Mouse (Mus musculus) cerebellum, adult 2 months (tissue): ENCODE results near the gene Ahdc1. TPM values are rescaled to one million over a fixed set of nuclear protein-coding genes. Genes with fewer than 3 reads are reported as not detected.

Experiments
- DNase-seq, 2 experiments: peaks; one replicate each; pipeline ENCODE4 v3.0.0; 2021
- H3K27ac ChIP-seq: fragments of 200-500 bp; 2 replicates; pipeline ENCODE4 v1.5.1; 2012; ENCODE audit warnings: low read length, control low read depth, inconsistent platforms; ENCODE audit not compliant: insufficient read depth
- H3K27me3 ChIP-seq: fragments of 200-500 bp; 2 replicates; pipeline ENCODE4 v1.6.1; 2012; ENCODE audit warnings: inconsistent platforms, mild to moderate bottlenecking, low read length, moderate library complexity; ENCODE audit not compliant: control insufficient read depth, insufficient read depth
- H3K4me1 ChIP-seq: fragments of 200-500 bp; 2 replicates; pipeline ENCODE4 v1.6.1; 2011; ENCODE audit warnings: low read length; ENCODE audit not compliant: control insufficient read depth, insufficient read depth
- H3K4me3 ChIP-seq: fragments of 200-500 bp; replicated peaks from 2 replicates; pipeline ENCODE3; 2011; ENCODE audit warnings: mild to moderate bottlenecking, low read depth, low read length, control low read depth; ENCODE audit not compliant: insufficient read depth
- CTCF ChIP-seq: fragments of 200-500 bp; IDR thresholded peaks from 2 replicates; pipeline ENCODE4 v1.5.1; 2011; ENCODE audit warnings: low read depth, mild to moderate bottlenecking, control low read depth, low read length, moderate library complexity, borderline replicate concordance; ENCODE audit not compliant: insufficient read depth
- POLR2A ChIP-seq: fragments of 200-500 bp; IDR thresholded peaks from 2 replicates; pipeline ENCODE4 v1.6.1; 2011; ENCODE audit warnings: low read length, control low read depth, borderline replicate concordance; ENCODE audit not compliant: insufficient read depth
- WGBS: fragments of 180-500 bp; shearing (Covaris S2); methylation state at CpG from one replicate; pipeline ENCODE4 v1.1.7; 2018; 5-methylcytosine and 5-hydroxymethylcytosine counted together
- polyA plus RNA-seq: library from polyadenylated mRNA; depleted of rRNA; stranded (reverse); fragments of >200 nt; gene quantifications from 2 replicates; pipeline ENCODE4 v1.2.3, GENCODE M21; 2012

Ahdc1 gene
- polyA plus RNA-seq, 1 experiment, result 30.8 TPM

DNA sequence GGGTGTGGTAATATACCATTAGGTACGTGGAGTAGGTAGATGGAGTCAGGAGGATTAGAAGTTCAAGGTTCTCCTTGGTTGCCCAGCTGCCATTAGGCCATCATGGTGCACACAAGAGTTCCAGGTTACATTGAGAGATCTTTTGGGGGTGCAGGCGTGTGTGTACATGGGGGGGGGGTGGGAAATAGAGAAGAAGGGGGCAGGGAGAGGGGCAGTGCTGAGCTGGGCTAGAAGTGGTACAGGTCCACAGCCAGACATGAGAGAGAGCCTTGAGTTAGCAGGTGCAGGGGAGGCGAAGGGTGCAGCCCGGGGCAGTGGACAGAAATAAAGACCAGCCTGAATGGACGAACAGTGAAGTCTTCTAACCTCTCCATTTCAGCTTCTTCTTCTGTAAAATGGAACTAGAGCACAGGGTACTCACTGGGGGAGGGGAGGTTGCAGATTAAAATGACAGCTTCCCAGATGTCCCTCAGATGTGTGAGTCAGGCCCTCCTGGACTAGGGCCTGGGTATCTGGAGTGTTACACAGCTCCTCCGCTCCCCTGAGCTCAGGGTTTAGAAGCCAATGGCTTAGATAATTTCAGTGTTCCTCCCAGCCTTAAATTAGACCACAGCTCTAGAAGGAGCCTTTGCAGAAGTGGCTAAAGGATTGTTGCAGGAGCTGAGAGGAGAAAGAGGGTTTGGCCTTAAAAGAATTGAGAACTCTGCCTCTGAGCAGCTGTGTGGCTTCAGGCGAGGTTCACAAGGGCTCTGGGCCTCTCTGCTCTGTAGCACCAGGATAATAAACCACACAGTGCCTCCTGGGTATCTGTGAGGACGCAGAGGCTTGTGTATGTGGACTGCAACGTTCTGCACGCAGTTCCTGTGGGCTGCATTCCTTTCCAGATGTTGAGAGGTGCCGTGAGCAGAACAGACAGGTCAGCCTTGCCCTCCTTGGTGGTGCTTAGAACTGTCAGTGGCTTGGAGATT lies 47.7 kb downstream of the Ahdc1 start:
- whole genome bisulfite sequencing, result 84% methylated on average over 11 of the region's 11 CpGs

DNA sequence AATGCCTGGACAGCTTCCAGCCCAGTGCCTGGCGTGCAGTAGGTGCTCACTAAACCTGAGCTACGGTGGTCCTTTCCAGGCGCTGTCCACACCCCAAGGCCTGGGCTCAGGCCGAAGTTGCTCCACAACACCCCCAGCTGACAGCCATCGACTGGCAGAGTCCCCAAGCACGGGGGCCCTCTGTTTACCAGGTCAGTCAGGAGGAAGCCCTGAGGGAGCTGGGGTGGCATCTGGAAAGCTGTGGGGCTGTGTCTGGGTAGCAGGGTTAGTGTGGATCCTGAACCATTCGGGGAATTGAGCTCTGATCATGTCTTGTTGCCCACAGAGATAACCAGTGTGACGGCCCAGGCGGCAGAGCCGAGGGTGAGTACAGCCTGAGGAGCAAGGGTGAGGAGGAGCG lies 49.6 kb downstream of the Ahdc1 start:
- 75% methylated on average over 11 of the region's 11 CpGs for WGBS
- no peaks in the 10 kb centered on the region for H3K27me3 ChIP-seq
- no peak overlapping the region for H3K27ac ChIP-seq
- no peak for TF ChIP-seq CTCF
- no peak for TF ChIP-seq POLR2A
- H3K4me1 ChIP-seq, result peaks cover 20% of the 10 kb centered on the region
- DNase-seq, result no peak
- H3K4me3 ChIP-seq, result no peak overlapping the region

More for the DNA sequence above, 47.7 kb downstream of the Ahdc1 start:
- Histone ChIP-seq H3K4me3 (no peak overlapping the region), H3K4me1 (peaks cover 24% of the 10 kb centered on the region), H3K27me3 (no peaks in the 10 kb centered on the region), H3K27ac (no peak overlapping the region)
- no peak for DNase-seq
- TF ChIP-seq POLR2A (no peak), CTCF (no peak)

DNA sequence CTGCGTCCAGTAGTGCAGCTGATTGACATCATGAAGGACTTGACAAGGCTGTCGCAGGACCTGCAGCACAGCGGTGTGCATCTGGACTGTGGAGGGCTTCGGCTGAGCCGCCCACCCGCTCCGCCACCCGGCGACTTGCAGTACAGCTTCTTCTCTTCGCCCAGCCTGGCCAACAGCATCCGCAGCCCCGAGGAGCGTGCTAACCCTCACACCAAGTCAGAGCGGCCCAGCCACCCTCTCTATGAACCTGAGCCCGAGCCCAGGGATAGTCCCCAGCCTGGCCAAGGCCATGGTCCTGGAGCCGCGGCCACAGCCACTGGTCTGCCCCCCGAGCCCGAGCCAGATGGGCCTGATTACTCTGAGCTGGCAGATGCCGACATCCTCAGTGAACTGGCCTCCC lies 50.7 kb downstream of the Ahdc1 start:
- no peak for TF ChIP-seq CTCF
- no peak for TF ChIP-seq POLR2A
- 73% methylated on average over 20 of the region's 20 CpGs for WGBS
- Histone ChIP-seq H3K4me1 (peaks cover 12% of the 10 kb centered on the region), H3K27ac (no peak overlapping the region), H3K27me3 (no peaks in the 10 kb centered on the region), H3K4me3 (no peak overlapping the region)
- no peak for DNase-seq

DNA sequence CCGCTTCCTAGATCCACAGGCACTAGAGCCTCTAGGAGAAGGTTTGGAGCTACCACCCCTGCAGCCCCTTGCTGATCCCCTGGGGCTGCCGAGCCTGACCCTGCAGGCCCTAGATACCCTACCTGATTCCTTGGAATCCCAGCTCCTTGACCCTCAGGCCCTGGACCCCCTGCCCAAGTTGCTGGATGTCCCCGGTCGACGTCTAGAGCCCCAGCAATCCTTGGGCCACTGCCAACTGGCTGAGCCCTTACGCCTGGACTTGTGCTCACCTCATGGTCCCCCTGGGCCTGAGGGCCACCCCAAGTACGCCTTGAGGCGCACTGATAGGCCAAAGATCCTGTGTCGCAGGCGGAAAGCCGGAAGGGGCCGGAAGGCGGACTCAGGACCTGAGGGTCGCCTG lies 51.2 kb downstream of the Ahdc1 start:
- 72% methylated on average over 14 of the region's 14 CpGs for WGBS
- no peak overlapping the region for H3K4me3 ChIP-seq
- H3K4me1 ChIP-seq, result peaks cover 10% of the 10 kb centered on the region
- TF ChIP-seq POLR2A (no peak), CTCF (no peak)
- H3K27me3 ChIP-seq, result no peaks in the 10 kb centered on the region
- DNase-seq, result no peak
- H3K27ac ChIP-seq, result no peak overlapping the region

DNA sequence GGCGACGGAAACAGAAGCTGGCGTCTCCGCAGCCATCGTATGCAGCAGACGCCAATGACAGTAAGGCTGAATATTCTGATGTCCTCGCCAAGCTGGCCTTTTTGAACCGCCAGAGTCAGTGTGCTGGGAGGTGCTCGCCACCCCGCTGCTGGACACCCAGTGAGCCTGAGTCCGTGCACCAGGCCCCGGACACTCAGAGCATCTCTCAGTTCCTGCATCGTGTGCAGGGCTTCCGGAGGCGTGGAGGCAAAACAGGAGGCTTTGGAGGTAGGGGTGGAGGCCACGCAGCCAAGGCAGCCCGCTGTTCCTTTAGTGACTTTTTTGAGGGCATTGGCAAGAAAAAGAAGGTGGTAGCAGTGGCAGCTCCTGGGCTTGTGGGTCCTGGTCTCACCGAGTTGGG lies 52.1 kb downstream of the Ahdc1 start:
- H3K27ac ChIP-seq, result no peak overlapping the region
- TF ChIP-seq POLR2A, result no peak
- TF ChIP-seq CTCF, result no peak
- 79% methylated on average over 18 of the region's 18 CpGs for WGBS
- DNase-seq, result no peak
- H3K4me1 ChIP-seq, result peaks cover 6% of the 10 kb centered on the region
- H3K27me3 ChIP-seq, result no peaks in the 10 kb centered on the region
- no peak overlapping the region for H3K4me3 ChIP-seq

DNA sequence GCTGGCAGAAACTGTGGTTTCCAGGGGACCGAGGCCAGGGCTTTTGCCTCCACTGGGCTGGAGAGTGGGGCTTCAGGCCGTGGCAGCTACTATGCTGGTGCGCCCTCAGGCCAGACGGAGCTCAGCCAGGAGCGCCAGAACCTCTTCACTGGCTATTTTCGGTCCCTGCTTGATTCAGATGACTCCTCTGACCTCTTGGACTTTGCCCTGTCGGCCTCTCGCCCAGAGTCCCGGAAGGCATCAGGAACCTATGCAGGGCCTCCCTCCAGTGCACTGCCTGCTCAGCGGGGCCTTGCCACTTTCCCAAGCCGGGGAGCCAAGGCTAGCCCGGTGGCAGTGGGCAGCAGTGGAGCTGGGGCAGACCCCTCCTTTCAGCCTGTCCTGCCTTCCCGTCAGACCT lies 52.7 kb downstream of the Ahdc1 start:
- Histone ChIP-seq H3K27ac (no peak overlapping the region), H3K4me3 (no peak overlapping the region), H3K27me3 (no peaks in the 10 kb centered on the region), H3K4me1 (peaks cover 11% of the 10 kb centered on the region)
- DNase-seq, result no peak
- WGBS, result 64% methylated on average over 13 of the region's 13 CpGs
- no peak for TF ChIP-seq POLR2A
- no peak for TF ChIP-seq CTCF

DNA sequence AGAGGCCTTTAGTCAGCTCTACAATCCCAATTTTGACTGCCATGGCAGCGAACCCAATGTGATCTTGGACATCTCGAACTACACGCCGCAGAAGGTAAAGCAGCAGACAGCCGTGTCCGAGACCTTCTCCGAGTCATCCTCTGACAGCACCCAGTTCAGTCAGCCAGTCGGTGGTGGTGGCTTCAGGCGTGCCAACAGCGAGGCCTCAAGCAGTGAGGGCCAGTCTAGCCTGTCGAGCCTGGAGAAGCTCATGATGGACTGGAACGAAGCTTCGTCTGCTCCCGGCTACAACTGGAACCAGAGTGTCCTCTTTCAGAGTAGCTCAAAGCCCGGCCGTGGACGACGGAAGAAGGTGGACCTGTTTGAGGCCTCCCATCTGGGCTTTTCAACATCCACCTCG lies 53.7 kb downstream of the Ahdc1 start:
- H3K4me3 ChIP-seq, result no peak overlapping the region
- no peak for DNase-seq
- TF ChIP-seq CTCF (no peak), POLR2A (no peak)
- no peak overlapping the region for H3K27ac ChIP-seq
- 85% methylated on average over 19 of the region's 19 CpGs for WGBS
- H3K27me3 ChIP-seq, result no peaks in the 10 kb centered on the region
- H3K4me1 ChIP-seq, result peaks cover 19% of the 10 kb centered on the region

DNA sequence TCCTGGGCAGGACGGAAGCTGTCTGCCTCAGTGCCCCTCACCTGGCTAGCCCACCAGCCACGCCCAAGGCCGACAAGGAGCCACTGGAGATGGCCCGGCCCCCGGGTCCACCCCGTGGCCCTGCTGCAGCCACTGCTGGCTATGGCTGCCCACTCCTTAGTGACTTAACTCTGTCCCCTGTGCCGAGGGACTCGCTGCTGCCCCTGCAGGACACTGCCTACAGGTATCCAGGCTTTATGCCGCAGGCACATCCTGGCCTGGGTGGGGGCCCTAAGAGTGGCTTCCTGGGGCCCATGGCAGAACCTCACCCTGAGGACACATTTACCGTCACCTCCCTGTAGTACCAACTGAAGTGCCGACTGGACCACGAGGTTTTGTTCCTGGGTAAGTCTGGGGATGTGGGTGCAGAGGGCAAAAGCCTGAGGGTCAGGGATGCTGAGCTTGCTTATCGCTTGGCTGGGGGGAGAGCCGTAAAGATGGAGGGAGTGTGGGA lies 54.9 kb downstream of the Ahdc1 start:
- TF ChIP-seq POLR2A, result no peak
- no peak for TF ChIP-seq CTCF

More for the DNA sequence above, 54.9 kb downstream of the Ahdc1 start:
- whole genome bisulfite sequencing, result 89% methylated on average over 14 of the region's 14 CpGs
- Histone ChIP-seq H3K27me3 (no peaks in the 10 kb centered on the region), H3K4me1 (peaks cover 29% of the 10 kb centered on the region), H3K27ac (no peak overlapping the region), H3K4me3 (no peak overlapping the region)
- DNase-seq, result no peak
